Mouse (Mus musculus): ENCODE data around the gene Terf2.

GRCm38 (mm10) chr8:107076239-107076888 is 20.0 kb downstream of the Terf2 start:
- no peak for TF ChIP-seq POLR2A (IDR thresholded peaks at IDR 0.05; ENCODE audit: control insufficient read depth in 1 of 2, insufficient read depth in 1 of 2, low read depth in 1 of 2, low read length in 2 of 2, poor library complexity in 1 of 2)
- no peak for TF ChIP-seq CTCF (IDR thresholded peaks at IDR 0.05 in 2 of 3, conservative IDR thresholded peaks at IDR 0.05 in 1 of 3; ENCODE audit: control insufficient read depth in 1 of 3, insufficient read depth in 1 of 3, low read depth in 2 of 3, low read length in 3 of 3, poor library complexity in 1 of 3, severe bottlenecking in 1 of 3)
- no peak for TF ChIP-seq TBP (IDR thresholded peaks at IDR 0.05; ENCODE audit: low read depth, low read length)
- TF ChIP-seq MEF2A (IDR thresholded peaks at IDR 0.05; ENCODE audit: extremely low read depth, insufficient replicate concordance, low read depth, low read length, poor library complexity, severe bottlenecking) = no peak
- no peak for TF ChIP-seq TCF12 (IDR thresholded peaks at IDR 0.05; ENCODE audit: low read depth, low read length)
- no peak for TF ChIP-seq SMC3 (IDR thresholded peaks at IDR 0.05; ENCODE audit: low read depth, low read length)

Data from MEL (cell line).